Mouse (Mus musculus): ENCODE results near the gene Tex10. TPM values are rescaled to one million over a fixed set of nuclear protein-coding genes. Genes with fewer than 3 reads are reported as not detected.

Tex10 gene
- polyA plus RNA-seq, 1 experiment from 2014 or later: 80.5 TPM

DNA sequence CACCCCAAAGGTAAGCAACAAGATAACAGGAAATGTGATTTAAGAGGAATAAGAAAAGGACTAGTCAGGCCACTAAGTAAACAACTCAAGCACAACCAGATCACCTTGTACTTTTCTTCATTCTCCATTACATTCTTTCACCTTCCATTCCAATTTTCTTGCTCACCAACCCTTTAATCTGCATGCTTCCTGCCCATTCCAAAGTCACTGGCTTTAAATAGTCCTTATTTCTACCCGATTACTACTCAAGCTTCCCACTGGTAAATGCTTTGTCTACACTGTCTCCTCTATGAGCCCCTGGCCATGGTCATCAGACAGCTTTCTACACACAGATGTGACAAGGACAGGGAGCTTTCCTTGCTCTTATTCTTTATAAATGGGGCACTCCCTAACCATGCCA, 2.3 kb downstream of the Tex10 start:
- H3K4me2 ChIP-seq (replicated peaks; ENCODE audit: low read depth, low read length): peak overlapping the region; percentile 76; the same call in 1 of the 2 replicates
- H3K4me1 ChIP-seq (ENCODE audit: control insufficient read depth, insufficient read depth, low read length): peaks cover 15% of the 10 kb centered on the region
- H3K27me3 ChIP-seq (ENCODE audit: control insufficient read depth, insufficient read depth, low read length): no peaks in the 10 kb centered on the region
- WGBS: 72% methylated on average over 1 of the region's 1 CpGs
- peaks cover 20% of the 10 kb centered on the region for H3K36me3 ChIP-seq (ENCODE audit: control insufficient read depth, insufficient read depth, low read length)
- H3K9ac ChIP-seq (replicated peaks; ENCODE audit: low read depth, low read length): no peak overlapping the region
- no peak overlapping the region for H3K4me3 ChIP-seq (ENCODE audit: low read depth, low read length)
- no peaks in the 10 kb centered on the region for H3K9me3 ChIP-seq (ENCODE audit: control insufficient read depth, low read depth, low read length)
- H3K27ac ChIP-seq (ENCODE audit: low read length): no peak overlapping the region
- no peak for ATAC-seq (ENCODE audit: insufficient number of reproducible peaks, insufficient read depth, low FRiP score, low read depth)

DNA sequence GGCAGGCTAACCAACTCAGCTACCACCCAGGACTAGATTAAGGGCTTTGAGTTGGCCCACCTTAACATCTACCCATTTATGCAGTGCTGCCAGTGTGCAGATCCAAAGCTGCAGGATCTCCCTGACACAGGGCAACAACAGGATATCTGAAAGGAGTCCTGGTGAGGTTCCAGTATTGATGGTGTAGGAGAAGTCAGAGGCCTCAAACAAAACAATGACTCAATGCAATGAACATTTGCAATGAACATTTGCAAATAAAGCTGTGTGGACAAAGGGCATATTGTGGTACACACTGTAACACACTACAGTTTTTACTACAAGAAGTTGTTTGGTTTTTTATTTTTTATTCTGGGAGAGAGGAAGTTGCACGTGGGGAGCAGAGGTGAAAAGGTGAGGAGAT, 12.2 kb downstream of the Tex10 start:
- no peak for ATAC-seq (ENCODE audit: insufficient number of reproducible peaks, insufficient read depth, low FRiP score, low read depth)
- WGBS: 72% methylated on average over 1 of the region's 1 CpGs
- peaks cover 35% of the 10 kb centered on the region for H3K36me3 ChIP-seq (ENCODE audit: control insufficient read depth, insufficient read depth, low read length)
- no peaks in the 10 kb centered on the region for H3K4me1 ChIP-seq (ENCODE audit: control insufficient read depth, insufficient read depth, low read length)
- H3K4me3 ChIP-seq (ENCODE audit: low read depth, low read length): no peak overlapping the region
- H3K27ac ChIP-seq (ENCODE audit: low read length): no peak overlapping the region
- H3K27me3 ChIP-seq (ENCODE audit: control insufficient read depth, insufficient read depth, low read length): no peaks in the 10 kb centered on the region
- no peak overlapping the region for H3K4me2 ChIP-seq (replicated peaks; ENCODE audit: low read depth, low read length)
- no peak overlapping the region for H3K9ac ChIP-seq (replicated peaks; ENCODE audit: low read depth, low read length)
- H3K9me3 ChIP-seq (ENCODE audit: control insufficient read depth, low read depth, low read length): no peaks in the 10 kb centered on the region

- Histone ChIP-seq H3K4me1 (ENCODE audit: control insufficient read depth, insufficient read depth, low read length) (no peaks in the 10 kb centered on the region), H3K4me3 (ENCODE audit: low read depth, low read length) (no peak overlapping the region), H3K9me3 (ENCODE audit: control insufficient read depth, low read depth, low read length) (no peaks in the 10 kb centered on the region), H3K36me3 (ENCODE audit: control insufficient read depth, insufficient read depth, low read length) (peaks cover 46% of the 10 kb centered on the region), H3K4me2 (replicated peaks; ENCODE audit: low read depth, low read length) (no peak overlapping the region), H3K9ac (replicated peaks; ENCODE audit: low read depth, low read length) (no peak overlapping the region), H3K27ac (ENCODE audit: low read length) (no peak overlapping the region), H3K27me3 (ENCODE audit: control insufficient read depth, insufficient read depth, low read length) (no peaks in the 10 kb centered on the region)
- ATAC-seq (ENCODE audit: insufficient number of reproducible peaks, insufficient read depth, low FRiP score, low read depth): no peak
- WGBS: 92% methylated on average over 6 of the region's 6 CpGs
Observed at GRCm38 (mm10) chr4:48458436-48458835, 14.8 kb downstream of the Tex10 start.

DNA sequence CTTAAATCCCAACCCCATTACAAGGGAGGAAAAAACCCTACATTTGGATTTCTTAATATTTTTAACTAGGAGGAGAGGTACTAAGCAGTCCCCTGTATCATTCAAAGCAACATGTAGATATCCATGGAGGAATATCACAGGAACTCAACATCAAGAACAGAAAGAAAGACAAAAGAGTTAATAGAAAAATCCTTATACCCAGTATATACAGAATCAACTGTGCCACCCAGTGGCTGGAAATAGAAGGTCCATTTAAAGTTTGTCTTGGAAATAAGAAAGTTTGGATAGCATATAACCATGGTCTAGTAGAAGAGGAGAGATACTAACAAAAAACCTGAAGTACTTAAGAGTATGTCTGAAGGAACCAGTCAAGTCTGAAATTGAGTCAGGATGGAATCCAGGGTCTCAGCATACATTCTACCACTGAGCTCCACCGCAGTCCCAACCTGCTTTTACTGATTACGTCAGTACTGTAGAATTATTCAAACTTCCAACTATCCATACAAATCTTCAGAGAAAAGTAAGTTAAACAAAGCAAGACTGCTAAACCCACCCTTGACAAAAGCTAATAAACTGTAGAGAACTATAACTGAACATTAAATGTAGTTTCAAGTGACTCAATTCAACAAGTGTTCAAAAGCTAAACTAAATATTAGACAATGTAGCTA, 19.0 kb downstream of the Tex10 start:
- no peak overlapping the region for H3K9ac ChIP-seq (replicated peaks; ENCODE audit: low read depth, low read length)
- 83% methylated on average over 2 of the region's 2 CpGs for WGBS
- no peaks in the 10 kb centered on the region for H3K4me1 ChIP-seq (ENCODE audit: control insufficient read depth, insufficient read depth, low read length)
- H3K36me3 ChIP-seq (ENCODE audit: control insufficient read depth, insufficient read depth, low read length): peaks cover 49% of the 10 kb centered on the region
- H3K9me3 ChIP-seq (ENCODE audit: control insufficient read depth, low read depth, low read length): no peaks in the 10 kb centered on the region
- H3K4me2 ChIP-seq (replicated peaks; ENCODE audit: low read depth, low read length): no peak overlapping the region
- H3K27ac ChIP-seq (ENCODE audit: low read length): no peak overlapping the region
- ATAC-seq (ENCODE audit: insufficient number of reproducible peaks, insufficient read depth, low FRiP score, low read depth): no peak
- no peaks in the 10 kb centered on the region for H3K27me3 ChIP-seq (ENCODE audit: control insufficient read depth, insufficient read depth, low read length)
- no peak overlapping the region for H3K4me3 ChIP-seq (ENCODE audit: low read depth, low read length)

DNA sequence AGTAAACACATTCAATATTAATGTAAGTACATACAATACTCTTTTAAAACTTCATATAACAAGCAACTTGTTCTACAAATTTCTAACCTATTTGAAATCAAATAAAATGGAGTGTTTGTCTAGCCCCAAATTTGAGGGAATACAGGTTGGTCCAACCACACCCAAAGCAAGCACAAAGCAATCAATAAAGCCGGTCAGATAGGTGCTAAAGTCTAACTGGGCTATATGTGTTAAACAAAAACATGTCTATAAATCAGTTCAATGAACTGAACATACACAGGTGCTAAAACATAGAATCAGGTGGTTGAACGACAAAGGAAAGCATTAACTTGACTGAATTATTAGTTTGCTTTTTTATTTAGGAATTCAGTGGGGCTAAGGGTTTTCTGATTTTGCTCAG, 45.2 kb downstream of the Tex10 start:
- Histone ChIP-seq H3K4me1 (ENCODE audit: control insufficient read depth, insufficient read depth, low read length) (0 out of 2 replicates have a peak, but pooled peaks cover 5% of the 10 kb centered on the region), H3K27ac (ENCODE audit: low read length) (peak overlapping the region; percentile 6; the same call in 1 of the 2 replicates), H3K9me3 (ENCODE audit: control insufficient read depth, low read depth, low read length) (no peaks in the 10 kb centered on the region), H3K9ac (replicated peaks; ENCODE audit: low read depth, low read length) (no peak overlapping the region), H3K4me2 (replicated peaks; ENCODE audit: low read depth, low read length) (no peak overlapping the region), H3K27me3 (ENCODE audit: control insufficient read depth, insufficient read depth, low read length) (no peaks in the 10 kb centered on the region), H3K36me3 (ENCODE audit: control insufficient read depth, insufficient read depth, low read length) (peaks cover 35% of the 10 kb centered on the region), H3K4me3 (ENCODE audit: low read depth, low read length) (no peak overlapping the region)
- no peak for ATAC-seq (ENCODE audit: insufficient number of reproducible peaks, insufficient read depth, low FRiP score, low read depth)
- 66% methylated on average over 2 of the region's 2 CpGs for WGBS

DNA sequence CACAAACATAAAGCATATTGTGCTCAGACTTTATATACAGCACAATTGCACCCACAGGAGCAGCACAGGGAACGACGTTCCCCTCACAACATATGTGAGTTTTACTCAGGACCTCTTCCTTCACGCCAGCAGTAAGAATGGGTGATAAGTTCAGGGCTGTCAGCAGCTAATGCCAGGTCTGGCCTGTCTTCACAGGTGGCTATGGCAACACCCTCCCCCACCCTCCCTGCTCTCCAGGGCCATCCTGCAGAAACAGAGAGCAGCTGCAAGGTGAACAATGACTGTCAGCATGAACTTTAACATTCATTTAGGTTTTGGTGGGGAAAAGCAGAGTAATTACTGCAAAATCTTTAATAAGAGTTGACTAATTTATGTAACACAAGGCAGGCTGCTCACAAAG, 45.8 kb downstream of the Tex10 start:
- Histone ChIP-seq H3K9ac (replicated peaks; ENCODE audit: low read depth, low read length) (no peak overlapping the region), H3K4me3 (ENCODE audit: low read depth, low read length) (no peak overlapping the region), H3K4me1 (ENCODE audit: control insufficient read depth, insufficient read depth, low read length) (0 out of 2 replicates have a peak, but pooled peaks cover 5% of the 10 kb centered on the region), H3K27me3 (ENCODE audit: control insufficient read depth, insufficient read depth, low read length) (no peaks in the 10 kb centered on the region), H3K27ac (ENCODE audit: low read length) (no peak overlapping the region), H3K36me3 (ENCODE audit: control insufficient read depth, insufficient read depth, low read length) (peaks cover 29% of the 10 kb centered on the region), H3K4me2 (replicated peaks; ENCODE audit: low read depth, low read length) (no peak overlapping the region), H3K9me3 (ENCODE audit: control insufficient read depth, low read depth, low read length) (no peaks in the 10 kb centered on the region)
- 39% methylated on average over 3 of the region's 3 CpGs for WGBS
- ATAC-seq (ENCODE audit: insufficient number of reproducible peaks, insufficient read depth, low FRiP score, low read depth): no peak

DNA sequence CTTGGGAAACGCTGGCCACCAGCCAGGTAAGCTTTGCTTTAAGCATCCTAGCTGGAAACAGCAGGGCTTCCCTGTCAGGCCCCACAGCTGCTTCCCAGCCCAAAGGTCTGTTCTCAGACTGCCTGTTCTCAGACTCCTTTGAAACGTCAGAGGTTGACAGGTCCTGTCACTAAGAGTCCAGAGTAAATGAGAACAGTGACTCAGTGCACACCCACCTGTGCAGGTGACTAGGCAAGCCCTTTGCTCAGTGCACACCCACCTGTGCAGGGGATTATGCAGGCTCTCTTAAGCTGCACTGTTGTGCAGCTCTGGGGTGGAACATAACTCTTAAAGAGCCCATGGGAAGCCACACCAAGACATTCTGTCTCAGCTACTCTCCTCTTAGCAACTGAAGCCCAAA, 49.5 kb downstream of the Tex10 start:
- Histone ChIP-seq H3K36me3 (ENCODE audit: control insufficient read depth, insufficient read depth, low read length) (peaks cover 13% of the 10 kb centered on the region), H3K9me3 (ENCODE audit: control insufficient read depth, low read depth, low read length) (no peaks in the 10 kb centered on the region), H3K9ac (replicated peaks; ENCODE audit: low read depth, low read length) (no peak overlapping the region), H3K27me3 (ENCODE audit: control insufficient read depth, insufficient read depth, low read length) (no peaks in the 10 kb centered on the region), H3K27ac (ENCODE audit: low read length) (no peak overlapping the region), H3K4me1 (ENCODE audit: control insufficient read depth, insufficient read depth, low read length) (0 out of 2 replicates have a peak, but pooled peaks cover 5% of the 10 kb centered on the region), H3K4me3 (ENCODE audit: low read depth, low read length) (no peak overlapping the region), H3K4me2 (replicated peaks; ENCODE audit: low read depth, low read length) (no peak overlapping the region)
- WGBS: 25% methylated on average over 2 of the region's 2 CpGs
- peak; percentile 66 for ATAC-seq (ENCODE audit: insufficient number of reproducible peaks, insufficient read depth, low FRiP score, low read depth)

GRCm38 (mm10) chr4:48422633-48423032, 50.6 kb downstream of the Tex10 start:
- Histone ChIP-seq H3K27ac (ENCODE audit: low read length) (no peak overlapping the region), H3K9ac (replicated peaks; ENCODE audit: low read depth, low read length) (no peak overlapping the region), H3K27me3 (ENCODE audit: control insufficient read depth, insufficient read depth, low read length) (no peaks in the 10 kb centered on the region), H3K9me3 (ENCODE audit: control insufficient read depth, low read depth, low read length) (no peaks in the 10 kb centered on the region), H3K4me1 (ENCODE audit: control insufficient read depth, insufficient read depth, low read length) (0 out of 2 replicates have a peak, but pooled peaks cover 4% of the 10 kb centered on the region), H3K4me3 (ENCODE audit: low read depth, low read length) (no peak overlapping the region), H3K36me3 (ENCODE audit: control insufficient read depth, insufficient read depth, low read length) (peaks cover 13% of the 10 kb centered on the region), H3K4me2 (replicated peaks; ENCODE audit: low read depth, low read length) (no peak overlapping the region)
- 85% methylated on average over 1 of the region's 1 CpGs for WGBS
- ATAC-seq (ENCODE audit: insufficient number of reproducible peaks, insufficient read depth, low FRiP score, low read depth): no peak

Data from stomach, embryonic 14.5 days (tissue).